Mouse (Mus musculus) lung, postnatal 0 days (tissue): ENCODE measurements around the gene Dag1. TPM values are rescaled to one million over a fixed set of nuclear protein-coding genes. Genes with fewer than 3 reads are reported as not detected.

Experiments
- ATAC-seq: fragments of 200-750 bp; cut with Nextera tagmentation; 2 replicates; pipeline ENCODE4 v1.8.0; 2017; ENCODE audit warnings: moderate library complexity
- DNase-seq: peaks from one replicate; pipeline ENCODE4 v3.0.0-alpha.2; 2016; ENCODE audit warnings: low spot score
- H3K27ac ChIP-seq: fragments of 300-500 bp; sonication (generic); 2 replicates; pipeline ENCODE4 v1.5.1; 2014; ENCODE audit warnings: antibody characterized with exemption, mild to moderate bottlenecking, low read length, mixed read lengths
- H3K27me3 ChIP-seq: fragments of 300-500 bp; sonication (generic); replicated peaks from 2 replicates; pipeline ENCODE4 v1.6.1; 2014; ENCODE audit warnings: low read length, mixed read lengths; ENCODE audit not compliant: insufficient read depth
- H3K36me3 ChIP-seq: fragments of 300-500 bp; sonication (generic); 2 replicates; pipeline ENCODE4 v1.6.1; 2014; ENCODE audit warnings: low read length, mixed read lengths; ENCODE audit not compliant: insufficient read depth
- H3K4me1 ChIP-seq: fragments of 300-500 bp; sonication (generic); 2 replicates; pipeline ENCODE4 v1.6.1; 2014; ENCODE audit warnings: antibody characterized with exemption, low read depth, low read length, mixed read lengths; ENCODE audit not compliant: insufficient read depth
- H3K4me2 ChIP-seq: fragments of 300-500 bp; sonication (generic); replicated peaks from 2 replicates; pipeline ENCODE4 v1.6.1; 2014; ENCODE audit warnings: low read depth, mild to moderate bottlenecking, low read length, moderate library complexity, mixed read lengths
- H3K4me3 ChIP-seq: fragments of 300-500 bp; sonication (generic); 2 replicates; pipeline ENCODE4 v1.5.1; 2014; ENCODE audit warnings: low read depth, low read length
- H3K9ac ChIP-seq: fragments of 300-500 bp; sonication (generic); replicated peaks from 2 replicates; pipeline ENCODE4 v1.6.1; 2014; ENCODE audit warnings: low read depth, mild to moderate bottlenecking
- H3K9me3 ChIP-seq: fragments of 300-500 bp; sonication (generic); 2 replicates; pipeline ENCODE4 v1.6.1; 2016; ENCODE audit warnings: low read length, mixed read lengths
- CTCF ChIP-seq: IDR thresholded peaks from 2 replicates; pipeline ENCODE4 v1.5.1; 2016; ENCODE audit warnings: antibody characterized with exemption, mild to moderate bottlenecking
- EP300 ChIP-seq: IDR thresholded peaks from 2 replicates; pipeline ENCODE4 v1.6.1; 2016; ENCODE audit warnings: antibody characterized with exemption, mild to moderate bottlenecking, control low read depth
- WGBS: fragments of 180-500 bp; shearing (Covaris S2); extraction: QIAGEN DNeasy Blood & Tissue Kit; methylation state at CpG from one replicate; pipeline ENCODE4 v1.1.7; 2014; 5-methylcytosine and 5-hydroxymethylcytosine counted together
- polyA plus RNA-seq: library from polyadenylated mRNA; unstranded; fragments of >200 nt; fragmentation: Nextera tagmentation; extraction: Ambion mirVana; gene quantifications from 2 replicates; pipeline ENCODE4 v1.2.1, GENCODE M21; 2015

The Dag1 gene
- polyA plus RNA-seq, 1 experiment from 2014 or later: 130 TPM

GRCm38 (mm10) chr9:108305170-108305569 is 41.4 kb upstream of the Dag1 start:
- H3K9ac ChIP-seq: peak overlapping the region; percentile 96
- TF ChIP-seq CTCF: no peak
- no peak for TF ChIP-seq EP300
- H3K4me1 ChIP-seq: peaks cover 20% of the 10 kb centered on the region
- peak overlapping the region; percentile 96 for H3K27ac ChIP-seq
- peak overlapping the region; percentile 79 for H3K4me3 ChIP-seq
- H3K36me3 ChIP-seq: peaks cover 10% of the 10 kb centered on the region; the same call in 1 of the 2 replicates
- no peaks in the 10 kb centered on the region for H3K27me3 ChIP-seq
- ATAC-seq (no peak), DNase-seq (peak; percentile 17)
- 0% methylated on average over 1 of the region's 1 CpGs for WGBS
- H3K9me3 ChIP-seq: no peaks in the 10 kb centered on the region
- peak overlapping the region; percentile 73 for H3K4me2 ChIP-seq

GRCm38 (mm10) chr9:108304716-108305115 is 41.0 kb upstream of the Dag1 start:
- H3K27me3 ChIP-seq: no peaks in the 10 kb centered on the region
- no peaks in the 10 kb centered on the region for H3K9me3 ChIP-seq
- peak overlapping the region; percentile 96; the same call in 1 of the 2 replicates for H3K9ac ChIP-seq
- H3K27ac ChIP-seq: peak overlapping the region; percentile 96; the same call in 1 of the 2 replicates
- peak overlapping the region; percentile 79 for H3K4me3 ChIP-seq
- peak overlapping the region; percentile 73 for H3K4me2 ChIP-seq
- peak; percentile 32 for DNase-seq
- WGBS: 68% methylated on average over 4 of the region's 4 CpGs
- no peak for ATAC-seq
- peaks cover 17% of the 10 kb centered on the region for H3K4me1 ChIP-seq
- TF ChIP-seq EP300 (no peak), CTCF (no peak)
- H3K36me3 ChIP-seq: peaks cover 10% of the 10 kb centered on the region; the same call in 1 of the 2 replicates

GRCm38 (mm10) chr9:108301853-108302252 is 38.1 kb upstream of the Dag1 start:
- peak; percentile 89 for DNase-seq
- TF ChIP-seq EP300 (peak; percentile 73), CTCF (no peak)
- H3K9me3 ChIP-seq: no peaks in the 10 kb centered on the region
- peak overlapping the region; percentile 81 for H3K27ac ChIP-seq
- peaks cover 17% of the 10 kb centered on the region for H3K4me1 ChIP-seq
- no peak overlapping the region for H3K4me3 ChIP-seq
- H3K36me3 ChIP-seq: peaks cover 10% of the 10 kb centered on the region; the same call in 1 of the 2 replicates
- no peaks in the 10 kb centered on the region for H3K27me3 ChIP-seq
- 45% methylated on average over 3 of the region's 3 CpGs for WGBS
- H3K4me2 ChIP-seq: no peak overlapping the region
- ATAC-seq: no peak
- H3K9ac ChIP-seq: no peak overlapping the region

- DNase-seq (peak; percentile 39), ATAC-seq (peak; percentile 78)
- H3K27me3 ChIP-seq: no peaks in the 10 kb centered on the region
- H3K27ac ChIP-seq: 0 out of 2 replicates have a peak within 1 kb of the TSS, but pooled peaks have one; percentile 26
- peak within 1 kb of the TSS; percentile 27; the same call in 1 of the 2 replicates for H3K4me2 ChIP-seq
- 25% methylated on average over 18 of the region's 18 CpGs for WGBS
- H3K4me1 ChIP-seq: no peaks in the 10 kb centered on the region
- H3K9me3 ChIP-seq: no peaks in the 10 kb centered on the region
- H3K9ac ChIP-seq: no peak within 1 kb of the TSS
- H3K36me3 ChIP-seq: no peaks in the 10 kb centered on the region
- H3K4me3 ChIP-seq: no peak within 1 kb of the TSS
- TF ChIP-seq EP300 (no peak), CTCF (0 out of 2 replicates have a peak, but pooled peaks have one; percentile 5)
Observed at GRCm38 (mm10) chr9:108296453-108297355, 32.9 kb upstream of the Dag1 start, which contains the start of gene Amt. Gene Amt (plus strand): TSS chr9:108296853.

- Histone ChIP-seq H3K4me1 (peaks cover 8% of the 10 kb centered on the region; the same call in 1 of the 2 replicates), H3K4me3 (peak overlapping the region; percentile 53), H3K27me3 (no peaks in the 10 kb centered on the region), H3K36me3 (no peaks in the 10 kb centered on the region), H3K9me3 (no peaks in the 10 kb centered on the region), H3K27ac (no peak overlapping the region; the same call in 1 of the 2 replicates), H3K9ac (0 out of 2 replicates have a peak overlapping the region, but pooled peaks have one; percentile 29), H3K4me2 (peak overlapping the region; percentile 70)
- ATAC-seq (no peak), DNase-seq (no peak)
- 32% methylated on average over 6 of the region's 6 CpGs for WGBS
- TF ChIP-seq CTCF (no peak), EP300 (no peak)
Observed at GRCm38 (mm10) chr9:108290773-108291172, 27.0 kb upstream of the Dag1 start.
